Mouse (Mus musculus) olfactory bulb, adult 2 months (tissue): ENCODE results near the gene Kdm1b. TPM values are rescaled to one million over a fixed set of nuclear protein-coding genes. Genes with fewer than 3 reads are reported as not detected.

ENCODE experiments used
- H3K27ac ChIP-seq: fragments of 200-500 bp; 2 replicates; pipeline ENCODE4 v1.5.1; 2012; ENCODE audit warnings: low read depth, low read length; ENCODE audit not compliant: insufficient read depth
- H3K4me1 ChIP-seq: fragments of 200-500 bp; 2 replicates; pipeline ENCODE4 v1.6.1; 2012; ENCODE audit warnings: low read length; ENCODE audit not compliant: control insufficient read depth, insufficient read depth
- H3K4me3 ChIP-seq: fragments of 200-500 bp; 2 replicates; pipeline ENCODE4 v1.5.1; 2012; ENCODE audit warnings: mild to moderate bottlenecking, low read depth, low read length, moderate library complexity; ENCODE audit not compliant: insufficient read depth
- CTCF ChIP-seq: fragments of 200-500 bp; IDR thresholded peaks from 2 replicates; pipeline ENCODE4 v1.5.1; 2012; ENCODE audit warnings: low read depth, mild to moderate bottlenecking, low read length, moderate library complexity; ENCODE audit not compliant: insufficient read depth
- POLR2A ChIP-seq: fragments of 200-500 bp; IDR thresholded peaks from 2 replicates; pipeline ENCODE4 v1.6.1; 2012; ENCODE audit warnings: mild to moderate bottlenecking, low read depth, low read length, moderate library complexity; ENCODE audit not compliant: insufficient read depth
- WGBS: fragments of 180-500 bp; shearing (Covaris S2); methylation state at CpG from one replicate; pipeline ENCODE4 v1.1.7; 2018; 5-methylcytosine and 5-hydroxymethylcytosine counted together
- polyA plus RNA-seq: library from polyadenylated mRNA; stranded (reverse); fragments of >200 nt; gene quantifications from 2 replicates; pipeline ENCODE4 v1.2.4, GENCODE M21; 2012; ENCODE audit warnings: low replicate concordance; ENCODE audit not compliant: missing spikeins, insufficient read depth, insufficient read length

Kdm1b gene
- polyA plus RNA-seq, 1 experiment: not detected

DNA sequence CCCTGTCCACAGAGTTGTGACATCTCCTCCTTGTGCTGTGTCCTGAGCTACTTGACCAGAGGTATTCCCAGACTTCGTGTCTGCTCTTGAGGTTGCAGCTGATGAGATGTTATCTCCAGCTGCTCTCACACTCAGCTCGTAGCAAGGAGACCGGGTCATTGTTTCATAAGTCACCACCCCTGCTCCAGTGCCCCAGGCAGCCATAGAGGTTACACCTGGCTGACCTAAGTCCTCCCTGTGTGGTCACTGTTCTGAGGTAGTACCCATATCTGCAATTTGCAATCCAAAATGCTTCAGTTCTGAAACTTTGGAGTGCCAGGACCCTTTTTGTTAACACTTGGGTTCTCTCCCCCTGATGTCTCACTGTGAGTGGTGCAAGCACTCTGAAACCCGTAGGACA, 6.7 kb downstream of the Kdm1b start:
- no peak for TF ChIP-seq POLR2A
- TF ChIP-seq CTCF: no peak
- Histone ChIP-seq H3K4me3 (no peak overlapping the region), H3K27ac (no peak overlapping the region), H3K4me1 (no peaks in the 10 kb centered on the region)
- 92% methylated on average over 4 of the region's 4 CpGs for WGBS

- TF ChIP-seq POLR2A: no peak
- no peak for TF ChIP-seq CTCF
- WGBS: 81% methylated on average over 10 of the region's 10 CpGs
- H3K27ac ChIP-seq: no peak overlapping the region
- no peaks in the 10 kb centered on the region for H3K4me1 ChIP-seq
- no peak overlapping the region for H3K4me3 ChIP-seq
Measured at GRCm38 (mm10) chr13:47053971-47054370, 10.7 kb downstream of the Kdm1b start.

- WGBS: 86% methylated on average over 11 of the region's 11 CpGs
- no peak overlapping the region for H3K4me3 ChIP-seq
- no peaks in the 10 kb centered on the region for H3K4me1 ChIP-seq
- TF ChIP-seq POLR2A (no peak), CTCF (no peak)
- no peak overlapping the region for H3K27ac ChIP-seq
Measured at GRCm38 (mm10) chr13:47056126-47056525, 12.8 kb downstream of the Kdm1b start.

DNA sequence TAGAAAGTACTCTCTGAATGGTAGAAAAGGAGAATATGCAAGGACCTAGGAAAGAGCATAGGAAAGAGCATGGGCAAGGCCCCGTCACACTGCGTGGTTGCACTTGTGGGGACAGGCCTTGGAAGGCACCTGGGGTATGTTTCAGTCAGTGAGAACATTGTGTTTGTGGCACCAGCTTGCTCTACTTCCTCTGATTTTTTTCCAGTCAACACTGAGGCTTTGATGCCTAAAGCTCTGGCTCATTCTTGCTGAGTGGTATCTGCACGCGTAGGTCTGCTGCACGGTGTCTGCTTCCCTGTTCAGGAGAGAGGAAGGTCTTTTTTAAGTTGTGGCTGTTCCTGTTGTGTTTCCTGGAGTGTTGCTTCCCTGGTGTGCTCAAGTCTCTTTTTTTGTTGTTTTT, 13.5 kb downstream of the Kdm1b start:
- Histone ChIP-seq H3K4me3 (no peak overlapping the region), H3K27ac (no peak overlapping the region), H3K4me1 (no peaks in the 10 kb centered on the region)
- 92% methylated on average over 5 of the region's 5 CpGs for WGBS
- no peak for TF ChIP-seq POLR2A
- no peak for TF ChIP-seq CTCF

DNA sequence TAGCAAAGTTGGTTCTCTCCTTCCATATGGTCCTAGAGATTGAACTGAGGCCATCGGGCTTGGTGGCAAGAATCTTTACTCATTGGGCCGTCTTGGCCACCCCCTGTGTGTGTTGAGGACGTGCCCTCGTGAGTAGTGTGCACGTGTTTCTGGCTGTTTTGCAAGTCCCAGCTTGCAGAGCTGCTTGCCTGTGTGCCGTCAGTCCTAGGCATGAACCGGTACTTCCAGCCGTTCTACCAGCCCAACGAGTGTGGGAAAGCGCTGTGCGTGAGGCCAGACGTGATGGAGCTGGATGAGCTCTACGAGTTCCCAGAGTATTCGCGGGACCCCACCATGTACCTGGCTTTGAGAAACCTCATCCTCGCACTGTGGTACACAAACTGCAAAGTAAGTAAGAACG, 19.5 kb downstream of the Kdm1b start:
- no peaks in the 10 kb centered on the region for H3K4me1 ChIP-seq
- no peak overlapping the region for H3K27ac ChIP-seq
- no peak overlapping the region for H3K4me3 ChIP-seq
- 96% methylated on average over 17 of the region's 17 CpGs for WGBS
- TF ChIP-seq POLR2A (no peak), CTCF (no peak)

- H3K4me1 ChIP-seq: no peaks in the 10 kb centered on the region
- H3K4me3 ChIP-seq: no peak overlapping the region
- WGBS: 81% methylated on average over 15 of the region's 15 CpGs
- no peak overlapping the region for H3K27ac ChIP-seq
- TF ChIP-seq CTCF: no peak
- no peak for TF ChIP-seq POLR2A
Measured at GRCm38 (mm10) chr13:47063985-47064760, 20.9 kb downstream of the Kdm1b start.

DNA sequence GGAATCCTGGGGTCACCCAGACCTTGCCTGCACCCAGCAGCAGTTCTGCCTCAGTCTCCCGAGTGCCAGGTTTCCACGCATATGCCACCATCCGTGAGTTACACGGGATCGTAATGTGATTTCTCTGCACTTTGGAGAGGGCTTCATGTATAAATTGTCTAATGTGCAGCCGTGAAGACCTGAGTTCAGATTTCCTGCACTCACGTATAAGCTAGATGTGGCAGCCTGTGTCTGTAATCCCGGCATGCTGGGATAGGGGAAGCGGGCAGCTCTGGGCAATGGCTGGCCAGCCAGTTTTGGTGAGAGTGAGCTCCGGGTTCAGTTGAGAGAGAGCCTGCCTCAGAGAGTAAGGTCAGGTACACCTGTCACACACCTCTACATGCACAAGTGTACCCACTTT, 23.2 kb downstream of the Kdm1b start:
- 97% methylated on average over 10 of the region's 10 CpGs for WGBS
- Histone ChIP-seq H3K27ac (no peak overlapping the region), H3K4me1 (no peaks in the 10 kb centered on the region), H3K4me3 (no peak overlapping the region)
- no peak for TF ChIP-seq POLR2A
- TF ChIP-seq CTCF: no peak

DNA sequence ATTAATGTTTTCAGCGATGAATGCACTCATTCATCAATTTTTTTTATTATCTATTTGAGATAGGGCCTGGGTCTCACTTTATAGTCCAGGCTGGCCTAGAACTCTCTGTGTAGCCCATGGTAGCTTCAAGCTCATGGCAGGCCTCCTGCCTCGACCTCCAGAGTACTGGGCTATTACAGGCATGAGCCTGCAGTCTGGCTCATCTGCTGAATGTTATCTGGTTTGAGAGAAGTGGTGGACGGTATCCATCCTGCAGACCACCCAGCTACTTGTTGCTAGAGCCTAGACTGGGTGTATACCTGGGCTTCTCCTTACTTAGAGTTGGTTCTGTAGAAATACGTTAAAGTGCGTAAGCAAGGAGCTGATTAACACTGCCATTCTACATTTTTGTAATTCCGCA, 23.7 kb downstream of the Kdm1b start:
- Histone ChIP-seq H3K4me3 (no peak overlapping the region), H3K4me1 (no peaks in the 10 kb centered on the region), H3K27ac (no peak overlapping the region)
- WGBS: 96% methylated on average over 6 of the region's 6 CpGs
- no peak for TF ChIP-seq POLR2A
- no peak for TF ChIP-seq CTCF

DNA sequence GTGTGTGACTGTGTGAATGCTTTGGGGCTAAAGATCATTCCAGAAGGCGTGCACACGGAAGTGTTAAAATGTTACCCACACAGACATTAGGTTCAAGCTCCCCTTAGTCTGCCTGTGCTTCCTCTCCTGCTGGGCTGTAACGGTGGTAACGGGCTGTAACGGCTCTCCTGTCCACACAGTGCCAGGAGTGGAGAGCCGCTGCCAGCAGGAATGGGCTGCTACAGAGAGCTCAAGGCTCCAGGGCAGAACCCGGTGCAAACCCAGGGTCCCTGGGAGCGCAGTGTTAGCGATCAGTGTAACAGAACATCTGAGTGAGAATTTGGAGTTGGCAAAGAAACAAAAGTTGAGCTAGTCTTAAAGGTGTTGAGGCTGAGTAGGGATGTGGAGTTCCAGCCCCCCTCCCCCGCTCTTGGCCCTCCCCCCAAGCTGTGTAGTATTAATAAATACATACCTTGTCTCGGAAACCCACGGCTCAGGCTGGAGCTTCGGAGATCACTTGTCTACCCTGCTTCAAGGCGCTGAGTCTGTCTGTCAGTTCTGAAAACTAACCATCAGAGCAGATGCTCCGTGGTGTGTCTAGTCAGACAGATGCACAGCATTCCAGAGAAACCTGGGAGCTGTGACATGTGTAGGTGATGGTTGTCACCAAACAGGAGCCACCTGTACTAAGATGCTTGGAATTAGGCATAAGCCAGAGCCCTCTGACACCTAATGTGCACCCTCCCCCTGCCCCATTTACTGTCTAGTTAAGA, 27.2 kb downstream of the Kdm1b start:
- H3K4me3 ChIP-seq: no peak overlapping the region
- TF ChIP-seq POLR2A: no peak
- 87% methylated on average over 15 of the region's 15 CpGs for WGBS
- no peaks in the 10 kb centered on the region for H3K4me1 ChIP-seq
- no peak overlapping the region for H3K27ac ChIP-seq

- 97% methylated on average over 13 of the region's 13 CpGs for WGBS
- TF ChIP-seq POLR2A: no peak
- no peak for TF ChIP-seq CTCF
- Histone ChIP-seq H3K4me3 (no peak overlapping the region), H3K4me1 (no peaks in the 10 kb centered on the region), H3K27ac (no peak overlapping the region)
Measured at GRCm38 (mm10) chr13:47071871-47072270, 28.6 kb downstream of the Kdm1b start.
